ENCODE assay signal across 13 mouse cellular contexts in genomic region chr8:26831148-26831547, GRCm38 (mm10).
A peak's percentile ranks its signal among the peaks of the same experiment; 100 is the strongest.
DNase-seq lines count a peak whose midpoint lies in the region; ATAC-seq and TF ChIP-seq lines count a peak whose summit lies in the region.
"Had no signal": no experiment of that assay in that cellular context is flagged by ENCODE, and none has a peak within 500 bp of the region (broad histone marks: within the 10 kb centered on the region; RNA-seq: fewer than 3 reads in every experiment).

No protein-coding gene starts in this region.

- no peaks in the 10 kb centered on the region for H3K36me3 ChIP-seq in heart, postnatal 0 days (replicated peaks; ENCODE audit: control insufficient read depth, insufficient read depth, low read length)
- H3K36me3 ChIP-seq: liver, embryonic 13.5 days; midbrain, embryonic 12.5 days; neural tube, embryonic 13.5 days had no signal

- no peak for DNase-seq in heart, postnatal 0 days (ENCODE audit: low spot score)
- DNase-seq in heart, postnatal 14 days = no peak
- peak; percentile 41 for DNase-seq in lung, postnatal 10 days
- no peak for DNase-seq in lung, postnatal 25 days (ENCODE audit: low spot score)
- DNase-seq in retina, postnatal 1 day = peak; percentile 45
- DNase-seq: cerebellum, adult 9-10 months; kidney, adult 9 months; liver, embryonic 13.5 days had no signal

- ATAC-seq in heart, postnatal 0 days (ENCODE audit: insufficient read depth, low read depth) = peak; percentile 45; the same call in 1 of the 2 replicates
- ATAC-seq in granulocyte monocyte progenitor cell, adult 5-6 weeks (replicated peaks; ENCODE audit: poor library complexity, severe bottlenecking) = peak; percentile 46
- no peak for ATAC-seq in frontal cortex, adult (ENCODE audit: low TSS enrichment)
- ATAC-seq in monocyte, adult 5-6 weeks (replicated peaks; ENCODE audit: insufficient number of reproducible peaks, low FRiP score, low TSS enrichment, poor library complexity, severe bottlenecking) = no peak

- 29% methylated on average over 5 of the region's 5 CpGs for WGBS in heart, postnatal 0 days

- H3K27ac ChIP-seq in heart, postnatal 0 days (ENCODE audit: low read depth) = no peak overlapping the region
- H3K27ac ChIP-seq: liver, embryonic 13.5 days; midbrain, embryonic 12.5 days; neural tube, embryonic 13.5 days had no signal

- intact Hi-C loops in heart, postnatal 14 days (cut with DNase I) = loop anchor here (5.0 kb wide), 1 partner anchor 146 kb away; the partner anchor contains the start of gene Zfp703

- no peak overlapping the region for H3K9ac ChIP-seq in heart, postnatal 0 days (replicated peaks; ENCODE audit: low read depth, low read length)
- H3K9ac ChIP-seq: liver, embryonic 13.5 days; midbrain, embryonic 12.5 days; neural tube, embryonic 13.5 days had no signal

- TF ChIP-seq CTCF in heart, postnatal 0 days (IDR thresholded peaks at IDR 0.05; ENCODE audit: low read depth) = peak; percentile 6; the same call in 1 of the 2 replicates

- no peaks in the 10 kb centered on the region for H3K9me3 ChIP-seq in heart, postnatal 0 days (replicated peaks; ENCODE audit: control insufficient read depth, low read length)
- H3K9me3 ChIP-seq: liver, embryonic 13.5 days; midbrain, embryonic 12.5 days; neural tube, embryonic 13.5 days had no signal

- 0 out of 2 replicates have a peak, but pooled peaks cover 4% of the 10 kb centered on the region for H3K27me3 ChIP-seq in heart, postnatal 0 days (ENCODE audit: control insufficient read depth, insufficient read depth, low read length)
- H3K27me3 ChIP-seq: liver, embryonic 13.5 days; midbrain, embryonic 12.5 days had no signal

- H3K4me3 ChIP-seq in heart, postnatal 0 days (ENCODE audit: low read depth, low read length) = no peak overlapping the region
- H3K4me3 ChIP-seq: liver, embryonic 13.5 days; midbrain, embryonic 12.5 days; neural tube, embryonic 13.5 days had no signal

- no peak overlapping the region for H3K4me2 ChIP-seq in heart, postnatal 0 days (ENCODE audit: low read depth, low read length)
- H3K4me2 ChIP-seq: liver, embryonic 13.5 days; midbrain, embryonic 12.5 days; neural tube, embryonic 13.5 days had no signal

- no peak for TF ChIP-seq EP300 in heart, postnatal 0 days (IDR thresholded peaks at IDR 0.05; ENCODE audit: low read depth)

- H3K4me1 ChIP-seq in heart, postnatal 0 days (ENCODE audit: control insufficient read depth, insufficient read depth) = no peaks in the 10 kb centered on the region

Comparison
In these comparisons a context has a peak if more than half of its experiments do, and no peak if none do; other contexts are left out.
1. DNase-seq: peak in lung, postnatal 10 days (single experiment) and retina, postnatal 1 day (single experiment); none in heart, postnatal 0 days (single experiment), heart, postnatal 14 days (0 of 2) and lung, postnatal 25 days (single experiment).
2. ATAC-seq: peak in heart, postnatal 0 days (single experiment) and granulocyte monocyte progenitor cell, adult 5-6 weeks (single experiment); none in frontal cortex, adult (single experiment) and monocyte, adult 5-6 weeks (single experiment).